Mouse (Mus musculus) megakaryocyte, embryonic 14.5 days (primary cell): ENCODE data around the gene Toe1.

Experiments
- FLI1 ChIP-seq: IDR thresholded peaks from 2 replicates; pipeline ENCODE4 v1.6.1; 2012; ENCODE audit warnings: low read length, inconsistent platforms, mixed read lengths
- GATA1 ChIP-seq: IDR thresholded peaks from 3 replicates; pipeline ENCODE4 v1.6.1; 2012; ENCODE audit warnings: mixed read lengths, low read length, inconsistent platforms, borderline replicate concordance

DNA sequence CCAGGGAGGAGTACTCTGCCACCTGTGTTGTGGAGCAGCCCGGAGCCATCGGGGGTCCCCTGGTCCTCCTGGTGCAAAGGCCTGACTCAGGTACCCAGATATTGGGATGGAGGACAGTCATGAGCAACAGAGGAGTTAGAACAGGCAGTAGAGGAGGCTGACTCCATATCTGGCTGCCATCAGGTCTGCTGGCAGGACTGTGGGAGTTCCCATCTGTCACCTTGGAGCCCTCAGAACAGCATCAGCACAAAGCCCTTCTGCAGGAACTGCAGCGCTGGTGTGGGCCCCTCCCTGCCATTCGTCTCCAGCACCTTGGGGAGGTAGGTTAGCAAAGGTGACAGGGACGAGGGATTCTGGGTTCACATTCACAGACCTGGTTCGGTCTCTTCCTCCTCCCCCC is 10.0 kb upstream of the Toe1 start:
- TF ChIP-seq GATA1 (no peak), FLI1 (no peak)
